Mouse (Mus musculus) cortical plate, adult 2 months (tissue): ENCODE measurements around the gene Card14. TPM values are rescaled to one million over a fixed set of nuclear protein-coding genes. Genes with fewer than 3 reads are reported as not detected.
"Not testable (repeated sequence)": the region's sequence is repeated elsewhere in the genome, so short reads cannot be mapped to it uniquely, and the experiment has no call there.

Source experiments
- H3K27ac ChIP-seq: fragments of 200-500 bp; 2 replicates; pipeline ENCODE4 v1.5.1; 2012; ENCODE audit warnings: low read length, control low read depth, inconsistent platforms; ENCODE audit not compliant: insufficient read depth
- H3K4me1 ChIP-seq: fragments of 200-500 bp; 2 replicates; pipeline ENCODE4 v1.6.1; 2011; ENCODE audit warnings: low read length; ENCODE audit not compliant: control insufficient read depth, insufficient read depth
- H3K4me3 ChIP-seq: fragments of 200-500 bp; 2 replicates; pipeline ENCODE4 v1.5.1; 2011; ENCODE audit warnings: mild to moderate bottlenecking, low read length, control low read depth; ENCODE audit not compliant: insufficient read depth
- CTCF ChIP-seq: fragments of 200-500 bp; IDR thresholded peaks from 2 replicates; pipeline ENCODE4 v1.5.1; 2011; ENCODE audit warnings: mild to moderate bottlenecking, control low read depth, low read length; ENCODE audit not compliant: insufficient read depth; ENCODE audit errors: extremely low read depth
- POLR2A ChIP-seq: fragments of 200-500 bp; IDR thresholded peaks from 2 replicates; pipeline ENCODE4 v1.6.1; 2011; ENCODE audit warnings: mild to moderate bottlenecking, low read length, control low read depth; ENCODE audit not compliant: insufficient read depth; ENCODE audit errors: extremely low read depth
- polyA plus RNA-seq: library from polyadenylated mRNA; depleted of rRNA; stranded (reverse); fragments of >200 nt; gene quantifications from 2 replicates; pipeline ENCODE4 v1.2.3, GENCODE M21; 2012

Card14 gene
- polyA plus RNA-seq, 1 experiment, result 0.33 TPM

DNA sequence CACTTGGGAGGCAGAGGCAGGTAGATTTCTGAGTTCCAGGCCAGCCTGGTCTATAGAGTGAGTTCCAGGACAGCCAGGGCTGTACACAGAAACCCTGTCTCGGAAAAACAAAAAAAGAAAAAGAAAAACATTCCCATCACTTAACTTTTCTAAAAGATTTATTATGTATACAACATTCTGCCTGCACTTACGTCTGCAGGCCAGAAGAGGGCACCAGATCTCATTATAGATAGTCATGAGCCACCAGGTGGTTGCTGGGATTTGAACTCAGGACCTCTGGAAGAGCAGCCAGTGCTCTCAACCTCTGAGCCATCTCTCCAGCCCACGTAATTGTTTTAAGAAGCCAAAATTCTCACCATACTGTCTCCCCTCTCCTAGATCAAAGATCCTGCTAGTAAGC is 35.1 kb upstream of the Card14 start:
- H3K4me1 ChIP-seq, H3K27ac ChIP-seq, H3K4me3 ChIP-seq: not testable (repeated sequence)
- TF ChIP-seq CTCF, result peak; percentile 31

DNA sequence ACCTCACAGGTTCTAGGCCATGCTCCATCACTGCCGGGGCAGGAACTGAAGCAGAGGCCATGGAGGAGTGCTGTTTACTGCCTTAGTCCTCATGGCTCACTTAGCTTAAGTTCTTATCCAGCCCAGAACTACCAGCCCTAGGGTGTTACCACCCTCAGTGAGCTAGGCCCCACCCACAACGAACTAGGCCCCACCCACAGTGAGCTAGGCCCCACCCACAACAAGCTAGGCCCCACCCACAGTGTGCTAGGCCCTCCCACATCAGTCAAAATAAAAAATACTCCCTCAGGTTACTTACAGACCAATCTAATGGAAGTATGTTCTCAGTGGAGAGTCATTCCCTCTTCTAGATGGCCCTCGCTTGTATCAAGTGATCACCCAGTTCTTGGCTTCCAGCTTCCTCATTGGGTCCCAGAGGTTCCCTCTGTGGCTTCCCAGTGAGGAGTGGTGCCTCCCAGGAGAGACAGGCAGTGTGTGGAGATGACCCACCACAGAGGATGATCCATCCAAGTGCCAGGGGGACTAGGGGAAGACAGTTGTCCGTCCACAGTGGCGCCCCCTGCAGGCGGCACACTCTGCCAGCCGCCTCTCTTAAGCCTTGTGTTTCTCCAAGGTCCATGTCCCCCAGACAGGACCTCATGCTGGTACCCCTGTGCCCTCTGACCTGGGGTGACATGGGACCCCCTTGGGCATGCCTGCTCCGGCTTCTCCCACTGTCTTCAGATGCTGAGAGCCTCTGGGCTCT is 34.2 kb upstream of the Card14 start:
- H3K4me3 ChIP-seq, result no peak overlapping the region
- no peak overlapping the region for H3K27ac ChIP-seq
- no peak for TF ChIP-seq POLR2A
- no peak for TF ChIP-seq CTCF
- H3K4me1 ChIP-seq, result 0 out of 2 replicates have a peak, but pooled peaks cover 3% of the 10 kb centered on the region

DNA sequence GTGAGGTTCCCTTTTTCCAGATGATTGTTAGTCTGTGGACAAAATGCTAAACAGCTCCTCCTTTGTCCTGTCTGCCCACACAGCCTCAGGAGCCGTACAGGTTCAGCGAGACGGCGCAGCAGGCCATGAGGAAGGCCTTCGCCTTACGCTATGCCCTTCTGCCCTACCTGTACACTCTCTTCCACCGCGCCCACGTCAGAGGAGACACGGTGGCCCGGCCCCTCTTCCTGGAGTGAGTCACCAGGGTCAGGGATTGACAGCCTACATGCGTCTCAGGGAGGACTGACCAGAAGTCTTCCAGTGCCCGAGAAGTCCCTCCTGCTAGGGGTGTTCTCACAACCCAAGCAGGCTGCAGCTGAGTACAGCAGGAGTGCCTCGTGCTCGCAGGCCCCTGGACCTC is 26.5 kb upstream of the Card14 start:
- Histone ChIP-seq H3K27ac (no peak overlapping the region), H3K4me1 (no peaks in the 10 kb centered on the region), H3K4me3 (no peak overlapping the region)
- no peak for TF ChIP-seq CTCF
- no peak for TF ChIP-seq POLR2A

DNA sequence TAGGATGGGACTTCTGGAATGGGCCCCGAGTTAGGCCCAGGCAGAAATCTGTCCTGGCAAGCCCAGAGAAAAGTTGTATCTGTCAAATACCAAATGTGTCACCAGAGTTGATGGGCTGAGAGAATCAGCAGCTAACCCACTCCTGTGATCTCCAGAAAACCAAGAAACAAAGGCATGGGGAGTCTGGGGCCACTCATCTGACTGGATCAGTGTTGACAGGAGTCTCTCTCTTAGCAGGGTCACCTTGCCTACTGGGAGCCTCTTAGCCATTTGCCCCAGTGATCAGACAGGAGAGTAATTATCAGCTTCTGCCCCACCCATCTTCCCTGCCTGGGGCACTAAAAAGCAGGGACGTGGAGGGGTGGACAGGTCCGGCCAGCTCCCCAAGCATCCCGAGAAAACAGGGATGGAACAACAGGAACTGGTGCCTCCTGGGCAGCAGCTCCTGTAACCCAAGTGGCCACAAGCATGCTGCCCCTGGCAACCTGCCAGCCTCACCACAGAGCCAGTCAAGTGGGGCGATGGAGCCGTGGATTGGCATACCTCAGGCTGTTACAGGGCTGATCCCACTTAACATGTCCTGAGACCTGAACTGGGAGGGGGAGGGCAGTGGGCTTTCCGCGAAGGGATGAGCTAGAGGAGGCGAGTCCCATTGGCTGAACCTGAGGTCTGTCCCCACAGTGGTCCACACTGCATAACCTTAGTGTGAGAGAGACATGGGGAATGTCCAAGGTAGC is 21.6 kb upstream of the Card14 start:
- Histone ChIP-seq H3K4me3 (no peak overlapping the region), H3K27ac (no peak overlapping the region)

DNA sequence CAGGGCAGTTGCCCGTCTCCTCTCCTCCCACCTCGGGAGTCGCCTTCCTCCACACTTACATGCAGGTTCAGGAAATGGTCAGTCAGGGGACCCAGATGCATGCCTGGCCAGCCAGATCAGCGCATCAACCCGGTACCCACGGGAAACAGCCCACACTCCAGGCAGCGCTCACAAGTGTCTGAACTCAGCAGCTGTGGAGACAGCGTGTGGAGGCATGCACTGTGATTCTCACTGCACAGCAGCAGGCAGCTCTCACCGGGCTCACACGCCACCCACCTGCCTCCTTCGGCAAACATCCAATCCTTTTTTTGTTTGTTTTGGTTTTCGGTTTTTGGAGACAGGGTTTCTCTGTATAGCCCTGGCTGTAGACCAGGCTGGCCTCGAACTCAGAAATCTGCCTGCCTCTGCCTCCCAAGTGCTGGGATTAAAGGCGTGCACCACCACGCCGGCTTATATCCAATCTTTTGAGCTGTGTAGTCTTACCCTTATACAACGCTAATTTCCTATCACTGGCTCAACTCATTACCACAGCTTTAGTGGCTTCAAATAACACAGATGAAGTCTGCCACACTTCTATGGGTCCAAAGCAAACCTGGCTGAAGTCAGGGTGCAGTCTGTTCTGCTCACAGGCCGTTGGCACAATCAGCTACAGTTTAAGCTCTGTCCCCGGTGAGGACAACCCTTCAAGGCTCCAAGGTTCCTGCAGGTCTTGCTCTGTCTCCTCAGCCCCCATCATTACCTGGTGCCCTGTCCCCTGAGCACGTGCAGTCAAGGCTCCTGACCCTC is 20.2 kb upstream of the Card14 start:
- no peak overlapping the region for H3K27ac ChIP-seq
- TF ChIP-seq POLR2A, result no peak
- TF ChIP-seq CTCF, result no peak
- H3K4me1 ChIP-seq, result no peaks in the 10 kb centered on the region
- H3K4me3 ChIP-seq, result no peak overlapping the region

More for the DNA sequence above, 21.6 kb upstream of the Card14 start:
- H3K4me1 ChIP-seq, result no peaks in the 10 kb centered on the region
- TF ChIP-seq CTCF (no peak), POLR2A (no peak)

DNA sequence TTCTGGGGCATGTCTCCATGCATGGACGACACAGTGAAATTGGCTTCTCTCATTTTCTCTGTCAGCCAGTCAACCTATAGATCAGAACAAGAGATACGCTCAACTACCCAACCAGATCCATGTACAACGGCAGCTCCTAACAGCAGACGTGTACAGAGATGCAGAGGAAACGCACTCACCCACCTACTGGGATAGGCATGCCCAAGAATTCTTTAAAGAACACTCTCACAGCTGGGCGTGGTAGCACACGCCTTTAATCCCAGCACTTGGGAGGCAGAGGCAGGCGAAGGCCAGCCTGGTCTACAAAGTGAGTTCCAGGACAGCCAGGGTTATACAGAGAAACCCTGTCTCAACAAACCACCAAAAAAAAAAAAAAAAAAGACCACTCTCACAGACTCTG is 14.7 kb upstream of the Card14 start:
- not testable (repeated sequence) for H3K27ac ChIP-seq, H3K4me3 ChIP-seq, H3K4me1 ChIP-seq

DNA sequence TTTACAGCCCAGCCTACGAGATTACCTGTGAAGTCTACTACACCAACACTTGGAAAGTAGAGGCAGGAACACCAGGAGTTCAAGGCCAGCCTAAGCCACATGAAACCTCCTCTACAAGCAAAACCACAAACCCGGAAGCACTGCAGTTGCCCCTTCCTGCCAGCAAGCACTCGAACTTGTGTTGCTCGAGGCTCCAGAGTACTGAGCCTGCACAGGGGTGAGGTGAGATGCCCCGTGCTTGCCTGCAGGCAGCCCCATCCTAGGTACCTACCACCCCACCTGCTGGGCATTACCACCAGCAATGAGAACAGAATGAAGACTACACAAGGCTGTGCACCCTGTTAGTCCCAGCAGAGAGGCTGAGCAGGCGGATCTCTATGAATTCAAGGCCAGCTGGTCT is 9.6 kb upstream of the Card14 start:
- H3K4me3 ChIP-seq, result no peak overlapping the region
- TF ChIP-seq POLR2A (no peak), CTCF (no peak)
- H3K4me1 ChIP-seq, result peaks cover 3% of the 10 kb centered on the region; the same call in 1 of the 2 replicates
- no peak overlapping the region for H3K27ac ChIP-seq

DNA sequence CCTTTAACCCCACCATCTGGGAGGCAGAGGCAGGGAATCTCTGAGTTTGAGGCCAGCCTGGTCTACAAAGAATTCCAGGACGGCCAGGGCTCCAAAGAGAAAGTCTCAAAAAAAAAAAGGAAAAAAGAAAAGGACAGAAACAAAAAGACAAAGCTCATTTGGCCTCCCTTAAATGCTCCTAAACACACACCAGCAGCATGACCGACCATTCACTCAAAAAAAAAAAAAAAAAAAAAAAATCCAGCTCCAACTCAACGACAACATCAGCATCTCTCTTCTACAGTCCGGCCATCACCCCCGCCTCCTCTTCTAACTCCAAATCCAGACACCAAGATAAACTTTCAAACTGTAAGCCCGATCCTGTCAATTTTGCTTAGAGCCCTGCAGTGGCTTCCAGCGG is 8.7 kb upstream of the Card14 start:
- H3K4me3 ChIP-seq, result peak overlapping the region; percentile 59
- TF ChIP-seq POLR2A (no peak), CTCF (no peak)
- H3K27ac ChIP-seq, result no peak overlapping the region
- peaks cover 3% of the 10 kb centered on the region; the same call in 1 of the 2 replicates for H3K4me1 ChIP-seq

DNA sequence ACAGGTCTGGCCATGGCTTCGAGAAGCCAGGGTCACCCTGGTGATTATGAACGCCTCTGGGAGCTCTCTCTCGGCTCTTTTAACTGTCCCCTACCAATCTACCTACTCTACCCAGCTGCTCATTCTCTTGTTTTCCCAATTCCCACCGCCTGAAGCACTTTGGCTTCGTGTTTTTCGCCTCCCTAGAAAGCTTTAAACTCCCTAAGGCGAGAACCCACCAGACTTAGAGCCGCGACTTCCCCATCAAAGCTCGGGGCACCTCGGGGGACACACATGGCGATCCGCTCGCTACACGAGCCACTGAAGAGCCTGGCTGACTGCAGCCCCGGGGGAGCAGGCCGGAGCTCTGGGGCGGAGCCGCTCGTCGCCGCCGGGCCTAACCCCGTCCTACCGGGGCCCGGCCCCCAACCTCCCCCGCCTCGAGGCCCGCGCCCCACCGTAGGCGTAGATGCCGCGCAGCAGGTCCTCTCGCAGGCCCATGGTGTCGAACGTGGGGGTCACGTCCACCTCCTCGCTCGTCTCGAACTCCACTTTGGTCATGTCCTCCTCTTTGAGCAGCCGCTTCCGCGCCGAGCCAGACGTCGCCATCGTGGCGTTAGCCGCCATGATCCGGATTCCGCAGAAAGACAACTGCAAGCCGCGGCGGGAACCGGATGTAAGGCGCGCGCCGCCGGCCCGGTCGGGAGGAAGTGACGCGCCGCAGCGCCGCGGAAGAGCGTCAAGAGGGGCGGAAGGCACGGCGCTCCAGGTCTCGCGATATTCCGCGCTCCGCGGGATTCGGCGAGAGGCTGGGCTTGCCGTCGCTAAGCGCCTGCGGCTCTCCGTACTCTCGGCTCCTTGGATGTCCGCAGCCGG is 8.0 kb upstream of the Card14 start, which contains the start of gene Eif4a3:
Eif4a3 (minus strand) TSS at position 699 of the 855 bp plus-strand sequence.
- TF ChIP-seq CTCF, result no peak
- TF ChIP-seq POLR2A, result peak; percentile 90
- H3K4me1 ChIP-seq, result peaks cover 3% of the 10 kb centered on the region; the same call in 1 of the 2 replicates
- peak within 1 kb of the TSS; percentile 90 for H3K27ac ChIP-seq
- peak within 1 kb of the TSS; percentile 59 for H3K4me3 ChIP-seq
